Mouse (Mus musculus) C2C12 (cell line): ENCODE measurements around the gene Eppin.

Source experiments
- CEBPB ChIP-seq: IDR thresholded peaks from one replicate; pipeline ENCODE4 v1.6.1; 2011; ENCODE audit warnings: low read depth, mild to moderate bottlenecking, control low read depth, moderate library complexity
- CTCF ChIP-seq: IDR thresholded peaks from one replicate; pipeline ENCODE4 v1.5.1; 2011; ENCODE audit not compliant: control insufficient read depth, insufficient read depth, insufficient read length
- MAX ChIP-seq: IDR thresholded peaks from one replicate; pipeline ENCODE4 v1.6.1; 2011; ENCODE audit warnings: mild to moderate bottlenecking, control low read depth
- MYOD1 ChIP-seq: IDR thresholded peaks from one replicate; pipeline ENCODE4 v1.6.1; 2011; ENCODE audit warnings: low read depth; ENCODE audit not compliant: control insufficient read depth, insufficient read length
- MYOG ChIP-seq: IDR thresholded peaks from one replicate; pipeline ENCODE4 v1.6.1; 2011; ENCODE audit not compliant: control insufficient read depth, insufficient read length; ENCODE audit errors: extremely low read depth

- no peak for TF ChIP-seq CTCF
- no peak for TF ChIP-seq MYOD1
- no peak for TF ChIP-seq MAX
- no peak for TF ChIP-seq MYOG
- TF ChIP-seq CEBPB = no peak
Observed at GRCm38 (mm10) chr2:164564346-164564745, 29.0 kb downstream of the Eppin start.
